Mouse (Mus musculus): ENCODE measurements around the gene Wdr46. TPM values are rescaled to one million over a fixed set of nuclear protein-coding genes. Genes with fewer than 3 reads are reported as not detected.

Wdr46 gene
- total and polyA plus RNA-seq, 3 experiments: 39.8 to 72.4 (median 49.7) TPM

GRCm38 (mm10) chr17:33978631-33979031 is 38.2 kb downstream of the Wdr46 start:
- no peak for TF ChIP-seq CHD1 (IDR thresholded peaks at IDR 0.05; ENCODE audit: low read depth, low read length)
- no peak for TF ChIP-seq GABPA (IDR thresholded peaks at IDR 0.05; ENCODE audit: insufficient replicate concordance, low read depth, low read length)
- no peak for TF ChIP-seq SMC3 (IDR thresholded peaks at IDR 0.05; ENCODE audit: low read depth, low read length)
- peak; percentile 66; the same call in 1 of the 2 replicates for TF ChIP-seq NELFE (IDR thresholded peaks at IDR 0.05; ENCODE audit: low read depth, low read length)
- no peak for TF ChIP-seq USF2 (conservative IDR thresholded peaks at IDR 0.05; ENCODE audit: low read depth, low read length)
- TF ChIP-seq MAZ (IDR thresholded peaks at IDR 0.05; ENCODE audit: low read depth, low read length): no peak
- peak; percentile 45; the same call in 1 of the 2 replicates for TF ChIP-seq JUND (conservative IDR thresholded peaks at IDR 0.05; ENCODE audit: low read depth, low read length)
- no peak for TF ChIP-seq ZNF384 (IDR thresholded peaks at IDR 0.05; ENCODE audit: low read depth, low read length)
- no peak; the same call in 1 of the 2 replicates for TF ChIP-seq ELF1 (IDR thresholded peaks at IDR 0.05; ENCODE audit: low read depth, low read length)
- no peak for TF ChIP-seq CTCF (conservative IDR thresholded peaks at IDR 0.05 in 1 of 2, IDR thresholded peaks at IDR 0.05 in 1 of 2; ENCODE audit: low read depth in 2 of 2, low read length in 2 of 2)
- TF ChIP-seq USF1 (IDR thresholded peaks at IDR 0.05; ENCODE audit: low read depth, low read length): no peak
- TF ChIP-seq TBP (conservative IDR thresholded peaks at IDR 0.05; ENCODE audit: low read depth, low read length): peak; percentile 78
- no peak for TF ChIP-seq HCFC1 (IDR thresholded peaks at IDR 0.05; ENCODE audit: low read depth, low read length)
- TF ChIP-seq EP300 (IDR thresholded peaks at IDR 0.05; ENCODE audit: low read length): peak; percentile 93
- TF ChIP-seq MYC (IDR thresholded peaks at IDR 0.05; ENCODE audit: low read depth, low read length): 0 out of 2 replicates have a peak, but pooled peaks have one; percentile 60
- TF ChIP-seq BHLHE40 (IDR thresholded peaks at IDR 0.05; ENCODE audit: low read depth, low read length): peak; percentile 63
- peak; percentile 72 for TF ChIP-seq ZMIZ1 (IDR thresholded peaks at IDR 0.05; ENCODE audit: low read depth, low read length)
- TF ChIP-seq KAT2A (IDR thresholded peaks at IDR 0.05; ENCODE audit: insufficient replicate concordance, low read length): no peak
- peak; percentile 72; the same call in 1 of the 2 replicates for TF ChIP-seq SIN3A (IDR thresholded peaks at IDR 0.05; ENCODE audit: low read length)
- TF ChIP-seq ETS1 (conservative IDR thresholded peaks at IDR 0.05; ENCODE audit: low read depth, low read length): peak; percentile 95
- TF ChIP-seq RCOR1 (conservative IDR thresholded peaks at IDR 0.05; ENCODE audit: low read depth, low read length): peak; percentile 37; the same call in 1 of the 2 replicates
- no peak for TF ChIP-seq E2F4 (IDR thresholded peaks at IDR 0.05; ENCODE audit: insufficient replicate concordance, low read depth, low read length)
- no peak for TF ChIP-seq PAX5 (IDR thresholded peaks at IDR 0.05; ENCODE audit: low read length)
- peak; percentile 76 for TF ChIP-seq POLR2A (IDR thresholded peaks at IDR 0.05; ENCODE audit: low read depth, low read length)
- TF ChIP-seq MEF2A (IDR thresholded peaks at IDR 0.05; ENCODE audit: borderline replicate concordance, low read depth, low read length): 0 out of 2 replicates have a peak, but pooled peaks have one; percentile 51
- no peak for TF ChIP-seq MAFK (IDR thresholded peaks at IDR 0.05; ENCODE audit: insufficient replicate concordance, low read length)
- TF ChIP-seq UBTF (IDR thresholded peaks at IDR 0.05; ENCODE audit: low read depth, low read length): no peak
- no peak for TF ChIP-seq ZC3H11A (IDR thresholded peaks at IDR 0.05; ENCODE audit: low read depth, low read length)
- TF ChIP-seq CHD2 (IDR thresholded peaks at IDR 0.05; ENCODE audit: low read length): peak; percentile 77; the same call in 1 of the 2 replicates
- TF ChIP-seq NRF1 (IDR thresholded peaks at IDR 0.05; ENCODE audit: low read depth, low read length): no peak
- TF ChIP-seq IRF4 (IDR thresholded peaks at IDR 0.05; ENCODE audit: low read depth, low read length): peak; percentile 98
- TF ChIP-seq MAX (IDR thresholded peaks at IDR 0.05; ENCODE audit: low read length): peak; percentile 69
- peak; percentile 71 for TF ChIP-seq JUN (IDR thresholded peaks at IDR 0.05; ENCODE audit: insufficient read depth, low read depth, low read length)
- peak; percentile 62; the same call in 1 of the 2 replicates for TF ChIP-seq POLR2AphosphoS2 (IDR thresholded peaks at IDR 0.05; ENCODE audit: low read depth, low read length)
- TF ChIP-seq MXI1 (IDR thresholded peaks at IDR 0.05; ENCODE audit: low read depth, low read length): no peak; the same call in 1 of the 2 replicates
- peak; percentile 80 for TF ChIP-seq TCF12 (IDR thresholded peaks at IDR 0.05; ENCODE audit: low read depth, low read length)
- TF ChIP-seq ZKSCAN1 (IDR thresholded peaks at IDR 0.05; ENCODE audit: borderline replicate concordance, low read depth, low read length): no peak
- TF ChIP-seq RAD21 (IDR thresholded peaks at IDR 0.05; ENCODE audit: low read depth, low read length): no peak
- in situ Hi-C loops (cut with MboI; ENCODE audit: low pct_ligation_motif_present, low pct_unique_long_range_greater_than_20kb, low sequenced_read_pairs) (loop anchor here (25.0 kb wide), 1 partner anchor 1484 kb away; the partner anchor contains the start of gene H2-Q10), dilution Hi-C loops (cut with MboI; ENCODE audit: extremely low pct_ligation_motif_present, extremely low pct_unique_long_range_greater_than_20kb, low sequenced_read_pairs) (no loop called here)
- peak overlapping the region; percentile 16; the same call in 1 of the 2 replicates for H3K27ac ChIP-seq (ENCODE audit: insufficient read depth, low read depth)
- H3K4me1 ChIP-seq (ENCODE audit: control insufficient read depth in 1 of 2, insufficient read depth in 2 of 2): peaks cover 6 to 18% of the 10 kb centered on the region in 2 experiments; a peak in 3 of 4 replicates
- H3K9me3 ChIP-seq (replicated peaks; ENCODE audit: low read length): no peaks in the 10 kb centered on the region
- H3K36me3 ChIP-seq (replicated peaks in 1 of 2; ENCODE audit: control insufficient read depth in 1 of 2, insufficient read depth in 1 of 2, low read length in 1 of 2): peaks cover 0 to 12% of the 10 kb centered on the region in 2 experiments
- H3K4me3 ChIP-seq (replicated peaks in 1 of 3; ENCODE audit: low read depth in 2 of 3, low read length in 2 of 3, poor library complexity in 1 of 3): peak overlapping the region; percentile 52 to 70 (median 69)
- no peak overlapping the region for H3K4me2 ChIP-seq (ENCODE audit: insufficient read depth, low read depth, poor library complexity, severe bottlenecking)
- no peaks in the 10 kb centered on the region for H3K27me3 ChIP-seq (replicated peaks)
- DNase-seq (ENCODE audit: extremely low read depth): peak; percentile 99
- H3K79me2 ChIP-seq (replicated peaks; ENCODE audit: control insufficient read depth, extremely low read depth, insufficient read depth, poor library complexity, severe bottlenecking): no peaks in the 10 kb centered on the region
- peak overlapping the region; percentile 31 for H3K9ac ChIP-seq (ENCODE audit: insufficient read depth, low read depth)
